Mouse (Mus musculus) midbrain, embryonic 12.5 days (tissue): Measurements from ENCODE around the gene Akt1s1. TPM values are rescaled to one million over a fixed set of nuclear protein-coding genes. Genes with fewer than 3 reads are reported as not detected.

Experiments used
- ATAC-seq: fragments of 200-750 bp; cut with Nextera tagmentation; 2 replicates; pipeline ENCODE4 v1.8.0; 2017; ENCODE audit warnings: low read depth, moderate TSS enrichment, moderate library complexity; ENCODE audit not compliant: low FRiP score
- H3K27ac ChIP-seq: fragments of 300-500 bp; sonication (generic); replicated peaks from 2 replicates; pipeline ENCODE4 v1.5.1; 2016; ENCODE audit warnings: mild to moderate bottlenecking
- H3K27me3 ChIP-seq: fragments of 300-500 bp; sonication (generic); 2 replicates; pipeline ENCODE4 v1.6.1; 2016; ENCODE audit warnings: mild to moderate bottlenecking
- H3K36me3 ChIP-seq: fragments of 300-500 bp; sonication (generic); 2 replicates; pipeline ENCODE4 v1.6.1; 2016
- H3K4me1 ChIP-seq: fragments of 300-500 bp; sonication (generic); 2 replicates; pipeline ENCODE4 v1.6.1; 2016
- H3K4me2 ChIP-seq: fragments of 300-500 bp; sonication (generic); replicated peaks from 2 replicates; pipeline ENCODE4 v1.6.1; 2016; ENCODE audit warnings: mild to moderate bottlenecking, moderate library complexity
- H3K4me3 ChIP-seq: fragments of 300-500 bp; sonication (generic); 2 replicates; pipeline ENCODE4 v1.5.1; 2016; ENCODE audit warnings: mild to moderate bottlenecking
- H3K9ac ChIP-seq: fragments of 300-500 bp; sonication (generic); replicated peaks from 2 replicates; pipeline ENCODE4 v1.6.1; 2016; ENCODE audit warnings: mild to moderate bottlenecking, moderate library complexity
- H3K9me3 ChIP-seq: fragments of 300-500 bp; sonication (generic); 2 replicates; pipeline ENCODE4 v1.6.1; 2016; ENCODE audit warnings: mild to moderate bottlenecking
- WGBS: fragments of 180-500 bp; shearing (Covaris S2); methylation state at CpG from one replicate; pipeline ENCODE4 v1.1.7; 2016; 5-methylcytosine and 5-hydroxymethylcytosine counted together
- polyA plus RNA-seq: library from polyadenylated mRNA; unstranded; fragments of >200 nt; fragmentation: Nextera tagmentation; extraction: Ambion mirVana; gene quantifications from 2 replicates; pipeline ENCODE4 v1.2.1, GENCODE M21; 2016

Gene Akt1s1
- polyA plus RNA-seq, 1 experiment from 2014 or later: 99.2 TPM

- H3K4me2 ChIP-seq: peak within 1 kb of the TSS; percentile 87
- H3K27me3 ChIP-seq: no peaks in the 10 kb centered on the region
- H3K9me3 ChIP-seq: no peaks in the 10 kb centered on the region
- under 1% methylated on average over 28 of the region's 57 CpGs for WGBS
- H3K36me3 ChIP-seq: peaks cover 7% of the 10 kb centered on the region; the same call in 1 of the 2 replicates
- ATAC-seq: peak; percentile 35
- H3K4me1 ChIP-seq: peaks cover 52% of the 10 kb centered on the region
- peak within 1 kb of the TSS; percentile 89 for H3K4me3 ChIP-seq
- peak within 1 kb of the TSS; percentile 90 for H3K9ac ChIP-seq
- peak within 1 kb of the TSS; percentile 94 for H3K27ac ChIP-seq
Observed at GRCm38 (mm10) chr7:44816470-44817021, 32.2 kb upstream of the Akt1s1 start, which contains the start of gene Atf5. Gene Atf5, minus strand, starts transcription at chr7:44816658.

- Histone ChIP-seq H3K9me3 (no peaks in the 10 kb centered on the region), H3K9ac (peak overlapping the region; percentile 90), H3K4me2 (peak overlapping the region; percentile 87), H3K4me3 (peak overlapping the region; percentile 89), H3K27ac (no peak overlapping the region), H3K4me1 (peaks cover 52% of the 10 kb centered on the region), H3K36me3 (peaks cover 4% of the 10 kb centered on the region; the same call in 1 of the 2 replicates), H3K27me3 (no peaks in the 10 kb centered on the region)
- 27% methylated on average over 3 of the region's 3 CpGs for WGBS
- ATAC-seq: no peak
Observed at GRCm38 (mm10) chr7:44817441-44817840, 31.4 kb upstream of the Akt1s1 start.

- 41% methylated on average over 2 of the region's 2 CpGs for WGBS
- H3K4me1 ChIP-seq: peaks cover 54% of the 10 kb centered on the region
- peak overlapping the region; percentile 89 for H3K4me3 ChIP-seq
- peak overlapping the region; percentile 90 for H3K9ac ChIP-seq
- no peak overlapping the region for H3K27ac ChIP-seq
- H3K4me2 ChIP-seq: peak overlapping the region; percentile 87
- no peaks in the 10 kb centered on the region for H3K27me3 ChIP-seq
- H3K9me3 ChIP-seq: no peaks in the 10 kb centered on the region
- 0 out of 2 replicates have a peak, but pooled peaks cover 3% of the 10 kb centered on the region for H3K36me3 ChIP-seq
- no peak for ATAC-seq
Observed at GRCm38 (mm10) chr7:44818164-44818563, 30.6 kb upstream of the Akt1s1 start.

GRCm38 (mm10) chr7:44818751-44819235, 30.0 kb upstream of the Akt1s1 start:
- Histone ChIP-seq H3K36me3 (0 out of 2 replicates have a peak, but pooled peaks cover 3% of the 10 kb centered on the region), H3K27me3 (no peaks in the 10 kb centered on the region), H3K27ac (0 out of 2 replicates have a peak overlapping the region, but pooled peaks have one; percentile 16), H3K4me1 (peaks cover 57% of the 10 kb centered on the region), H3K4me3 (peak overlapping the region; percentile 89), H3K9ac (peak overlapping the region; percentile 46), H3K9me3 (no peaks in the 10 kb centered on the region), H3K4me2 (peak overlapping the region; percentile 87)
- WGBS: 40% methylated on average over 6 of the region's 6 CpGs
- ATAC-seq: no peak

- H3K9me3 ChIP-seq: no peaks in the 10 kb centered on the region
- H3K4me3 ChIP-seq: peak overlapping the region; percentile 89; the same call in 1 of the 2 replicates
- H3K4me2 ChIP-seq: peak overlapping the region; percentile 87
- no peaks in the 10 kb centered on the region for H3K27me3 ChIP-seq
- 0 out of 2 replicates have a peak, but pooled peaks cover 3% of the 10 kb centered on the region for H3K36me3 ChIP-seq
- WGBS: 93% methylated on average over 2 of the region's 2 CpGs
- no peak for ATAC-seq
- peaks cover 59% of the 10 kb centered on the region for H3K4me1 ChIP-seq
- H3K27ac ChIP-seq: 0 out of 2 replicates have a peak overlapping the region, but pooled peaks have one; percentile 16
- peak overlapping the region; percentile 46; the same call in 1 of the 2 replicates for H3K9ac ChIP-seq
Observed at GRCm38 (mm10) chr7:44819391-44819790, 29.4 kb upstream of the Akt1s1 start.

- peaks cover 59% of the 10 kb centered on the region for H3K4me1 ChIP-seq
Observed at GRCm38 (mm10) chr7:44819863-44820262, 28.9 kb upstream of the Akt1s1 start.

GRCm38 (mm10) chr7:44820525-44820924, 28.3 kb upstream of the Akt1s1 start:
- no peak for ATAC-seq
- WGBS: 75% methylated on average over 3 of the region's 3 CpGs
- Histone ChIP-seq H3K4me2 (no peak overlapping the region; the same call in 1 of the 2 replicates), H3K27me3 (no peaks in the 10 kb centered on the region), H3K36me3 (0 out of 2 replicates have a peak, but pooled peaks cover 3% of the 10 kb centered on the region), H3K27ac (no peak overlapping the region), H3K9me3 (no peaks in the 10 kb centered on the region), H3K4me1 (peaks cover 57% of the 10 kb centered on the region), H3K4me3 (no peak overlapping the region), H3K9ac (no peak overlapping the region)

More at GRCm38 (mm10) chr7:44819863-44820262, 28.9 kb upstream of the Akt1s1 start:
- H3K36me3 ChIP-seq: 0 out of 2 replicates have a peak, but pooled peaks cover 3% of the 10 kb centered on the region
- peak overlapping the region; percentile 87; the same call in 1 of the 2 replicates for H3K4me2 ChIP-seq
- H3K9me3 ChIP-seq: no peaks in the 10 kb centered on the region
- WGBS: 72% methylated on average over 5 of the region's 5 CpGs
- no peak overlapping the region for H3K27ac ChIP-seq
- H3K27me3 ChIP-seq: no peaks in the 10 kb centered on the region
- 0 out of 2 replicates have a peak overlapping the region, but pooled peaks have one; percentile 24 for H3K9ac ChIP-seq
- no peak for ATAC-seq
- H3K4me3 ChIP-seq: no peak overlapping the region

- Histone ChIP-seq H3K4me2 (no peak overlapping the region), H3K27ac (no peak overlapping the region), H3K4me1 (peaks cover 57% of the 10 kb centered on the region), H3K4me3 (no peak overlapping the region), H3K27me3 (no peaks in the 10 kb centered on the region), H3K9ac (no peak overlapping the region), H3K36me3 (peaks cover 7% of the 10 kb centered on the region; the same call in 1 of the 2 replicates), H3K9me3 (no peaks in the 10 kb centered on the region)
- no peak for ATAC-seq
- WGBS: 88% methylated on average over 7 of the region's 7 CpGs
Observed at GRCm38 (mm10) chr7:44821666-44822448, 26.9 kb upstream of the Akt1s1 start.

GRCm38 (mm10) chr7:44823409-44823808, 25.4 kb upstream of the Akt1s1 start:
- Histone ChIP-seq H3K4me1 (peaks cover 42% of the 10 kb centered on the region), H3K4me3 (no peak overlapping the region), H3K9me3 (no peaks in the 10 kb centered on the region), H3K36me3 (peaks cover 10% of the 10 kb centered on the region), H3K9ac (no peak overlapping the region), H3K27ac (no peak overlapping the region), H3K27me3 (no peaks in the 10 kb centered on the region), H3K4me2 (no peak overlapping the region)
- WGBS: 39% methylated on average over 7 of the region's 7 CpGs
- ATAC-seq: no peak

- 0 out of 2 replicates have a peak, but pooled peaks have one; percentile 12 for ATAC-seq
- Histone ChIP-seq H3K9me3 (no peaks in the 10 kb centered on the region), H3K4me1 (peaks cover 27% of the 10 kb centered on the region), H3K9ac (no peak overlapping the region), H3K4me2 (no peak overlapping the region), H3K27ac (no peak overlapping the region), H3K36me3 (peaks cover 24% of the 10 kb centered on the region), H3K27me3 (no peaks in the 10 kb centered on the region), H3K4me3 (no peak overlapping the region)
- 37% methylated on average over 3 of the region's 3 CpGs for WGBS
Observed at GRCm38 (mm10) chr7:44824872-44825271, 23.9 kb upstream of the Akt1s1 start.

GRCm38 (mm10) chr7:44826771-44827170, 22.0 kb upstream of the Akt1s1 start:
- no peak overlapping the region for H3K9ac ChIP-seq
- no peaks in the 10 kb centered on the region for H3K9me3 ChIP-seq
- H3K4me1 ChIP-seq: peaks cover 17% of the 10 kb centered on the region
- no peak for ATAC-seq
- H3K27ac ChIP-seq: no peak overlapping the region
- no peak overlapping the region for H3K4me3 ChIP-seq
- WGBS: 90% methylated on average over 3 of the region's 3 CpGs
- no peaks in the 10 kb centered on the region for H3K27me3 ChIP-seq
- H3K4me2 ChIP-seq: no peak overlapping the region
- H3K36me3 ChIP-seq: peaks cover 42% of the 10 kb centered on the region

GRCm38 (mm10) chr7:44828706-44829105, 20.1 kb upstream of the Akt1s1 start:
- Histone ChIP-seq H3K36me3 (peaks cover 48% of the 10 kb centered on the region), H3K4me1 (peaks cover 13% of the 10 kb centered on the region; the same call in 1 of the 2 replicates), H3K4me3 (no peak overlapping the region), H3K4me2 (no peak overlapping the region), H3K27ac (no peak overlapping the region), H3K9ac (no peak overlapping the region), H3K9me3 (no peaks in the 10 kb centered on the region), H3K27me3 (no peaks in the 10 kb centered on the region)
- ATAC-seq: no peak
- 96% methylated on average over 5 of the region's 5 CpGs for WGBS
